Mouse (Mus musculus) v-Abl transformed pro-B cells (cell line): ENCODE data around the gene Mrps26.
"Not testable (repeated sequence)": the region's sequence is repeated elsewhere in the genome, so short reads cannot be mapped to it uniquely, and the experiment has no call there.

Experiments
- in situ Hi-C, 2 experiments: fragments of 400-800 bp; cut with MboI; formaldehyde crosslinking; loops; one replicate each; pipeline ENCODE4 v1.15.1; 2025; ENCODE audit not compliant: unreplicated experiment in 2 of 2

Mrps26 gene

DNA sequence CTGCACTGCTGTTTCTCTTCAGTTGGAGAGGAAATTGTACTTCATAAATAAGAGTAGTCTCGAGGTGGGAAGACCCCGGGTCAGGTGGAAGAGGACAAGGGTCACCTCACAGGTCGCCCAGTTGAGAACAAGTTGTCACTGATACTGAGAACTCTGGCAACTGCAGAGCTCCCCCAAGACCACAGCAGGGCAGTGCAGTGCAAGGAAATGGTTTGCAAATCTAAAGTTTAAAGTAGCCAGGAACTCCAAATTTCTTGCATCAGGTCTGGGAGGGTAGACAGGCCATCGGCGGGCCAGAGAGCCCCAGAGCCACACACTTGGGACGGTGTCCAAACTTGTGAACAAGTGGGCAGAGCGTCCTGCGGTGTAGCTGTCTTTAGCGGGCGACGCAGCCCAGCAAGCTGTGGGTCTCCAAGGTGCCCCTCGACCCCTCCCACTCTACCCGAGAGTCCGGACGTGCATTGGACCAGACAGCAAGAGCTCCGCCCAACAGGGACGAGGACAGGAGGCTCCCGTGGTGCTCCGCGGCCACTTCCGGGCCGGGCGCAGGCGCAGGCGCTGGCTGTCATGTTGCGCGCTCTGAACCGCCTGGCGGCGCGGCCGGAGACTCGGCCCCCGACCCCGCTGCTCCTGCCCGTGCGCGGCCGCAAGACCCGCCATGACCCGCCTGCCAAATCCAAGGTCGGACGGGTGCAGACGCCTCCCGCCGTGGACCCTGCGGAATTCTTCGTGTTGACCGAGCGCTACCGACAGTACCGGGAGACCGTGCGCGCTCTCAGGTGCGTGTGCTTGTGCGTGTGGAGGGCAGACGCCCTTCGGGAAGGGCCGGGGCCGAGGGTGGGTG lies at the start of gene Mrps26:
Gene Mrps26, plus strand, starts transcription at position 531 of the 844 bp plus-strand sequence.
- in situ Hi-C loops: loop anchor here in 1 of 2 experiments (5.0 kb wide), 1 partner anchor 116 kb away; no protein-coding TSS in a partner anchor

GRCm38 (mm10) chr2:130513907-130514306 lies 49.6 kb upstream of the Mrps26 start:
- in situ Hi-C loops: no loop called here

DNA sequence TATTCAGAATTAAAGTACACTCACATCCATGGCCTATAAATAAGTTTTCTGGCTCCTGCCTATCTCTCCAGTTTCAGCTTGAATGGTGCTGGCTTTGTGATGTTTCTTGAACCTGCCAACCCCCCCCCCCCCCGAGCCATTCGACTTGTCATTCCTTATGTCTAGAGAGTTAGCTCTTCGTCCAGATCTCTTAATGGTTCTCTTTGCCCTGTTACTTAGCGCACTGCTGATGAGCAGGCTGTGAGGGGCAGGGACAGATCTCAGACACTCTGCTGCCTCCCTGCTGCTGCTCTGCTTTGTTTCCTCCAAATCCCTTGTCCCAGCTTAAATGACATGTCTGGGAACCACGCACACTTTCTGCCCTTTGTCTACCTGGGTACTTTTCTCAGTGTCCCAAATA lies 47.8 kb upstream of the Mrps26 start:
- in situ Hi-C loops: no loop called here

- in situ Hi-C loops: no loop called here
Observed at GRCm38 (mm10) chr2:130521927-130522326, 41.6 kb upstream of the Mrps26 start.

DNA sequence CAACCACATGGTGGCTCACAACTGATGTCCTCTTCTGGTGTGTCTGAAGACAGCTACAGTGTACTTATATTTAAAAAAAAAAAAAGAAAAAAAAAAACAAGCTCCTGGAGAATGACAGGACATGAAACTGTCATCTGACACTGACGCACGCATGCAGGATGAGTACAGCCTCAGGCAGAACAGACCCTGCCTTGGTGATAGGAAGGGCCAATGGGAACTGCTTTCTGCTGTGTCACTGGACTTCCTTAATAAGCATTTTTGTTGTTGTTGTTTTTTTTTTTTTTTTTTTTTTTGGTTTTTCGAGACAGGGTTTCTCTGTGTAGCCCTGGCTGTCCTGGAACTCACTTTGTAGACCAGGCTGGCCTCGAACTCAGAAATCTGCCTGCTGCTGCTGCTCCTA lies 38.1 kb upstream of the Mrps26 start:
- in situ Hi-C loops: not testable (repeated sequence)

GRCm38 (mm10) chr2:130528457-130528856 lies 35.1 kb upstream of the Mrps26 start:
- in situ Hi-C loops: no loop called here

DNA sequence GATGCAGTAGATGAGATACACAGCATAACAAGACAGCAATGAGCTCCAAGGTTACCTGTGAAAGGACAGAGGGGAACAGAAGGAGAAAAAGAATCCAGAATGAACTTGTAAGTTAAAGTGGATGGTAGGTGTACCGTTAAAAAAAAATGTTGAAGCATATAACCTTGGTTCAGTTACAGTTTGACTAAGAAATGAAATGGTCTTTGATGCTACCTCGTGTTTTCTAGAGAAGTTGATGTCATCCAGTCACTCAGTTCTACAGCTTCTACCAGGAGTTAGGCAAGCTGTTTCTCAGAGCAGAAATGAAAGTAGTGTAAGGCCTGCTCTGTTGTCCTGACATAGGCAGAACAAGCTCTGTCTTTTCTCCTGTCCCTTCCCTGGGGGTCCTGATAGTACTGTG lies 34.3 kb upstream of the Mrps26 start:
- in situ Hi-C loops: no loop called here

DNA sequence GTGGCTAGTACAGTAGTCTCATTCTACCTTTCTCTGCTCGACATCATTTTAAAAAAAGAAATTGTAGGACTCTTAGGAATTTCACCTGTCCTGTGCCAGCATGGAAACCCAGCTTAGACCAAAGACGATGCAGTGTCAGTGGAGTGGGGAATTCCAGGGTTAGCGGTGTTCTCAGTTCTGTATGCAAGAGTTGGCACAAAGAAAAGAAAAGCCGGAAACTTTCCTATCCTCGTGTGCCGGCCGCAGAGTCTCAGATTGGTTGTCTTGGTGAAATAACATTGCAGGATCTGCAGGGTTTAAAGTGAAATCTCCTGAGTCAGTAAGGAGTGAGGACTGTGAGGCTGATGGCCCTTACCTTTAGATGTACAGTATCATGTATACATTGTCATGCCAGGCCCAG lies 33.6 kb upstream of the Mrps26 start:
- in situ Hi-C loops: no loop called here

- in situ Hi-C loops: no loop called here
Observed at GRCm38 (mm10) chr2:130532201-130532600, 31.3 kb upstream of the Mrps26 start.

- in situ Hi-C loops: no loop called here
Observed at GRCm38 (mm10) chr2:130535017-130535416, 28.5 kb upstream of the Mrps26 start.

DNA sequence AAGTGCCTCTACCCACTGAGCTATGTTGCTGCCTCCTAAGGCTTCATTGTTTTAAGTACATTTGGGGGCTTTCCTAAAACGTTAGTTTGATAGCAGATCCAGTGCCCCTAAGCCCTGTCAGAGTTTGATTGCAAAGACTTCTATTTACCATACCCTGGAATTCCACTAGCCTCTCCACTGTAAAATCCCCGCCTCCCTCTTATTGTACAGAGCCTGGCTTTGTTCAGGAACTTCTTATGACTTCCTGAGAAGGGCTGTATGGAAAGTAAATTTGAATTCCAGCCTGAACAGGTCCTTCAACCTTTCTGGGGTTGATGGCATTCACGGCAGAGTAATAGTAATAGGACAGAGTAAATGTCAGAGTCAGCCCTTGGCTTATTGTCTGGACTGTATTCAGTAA lies 26.7 kb upstream of the Mrps26 start:
- in situ Hi-C loops: no loop called here

DNA sequence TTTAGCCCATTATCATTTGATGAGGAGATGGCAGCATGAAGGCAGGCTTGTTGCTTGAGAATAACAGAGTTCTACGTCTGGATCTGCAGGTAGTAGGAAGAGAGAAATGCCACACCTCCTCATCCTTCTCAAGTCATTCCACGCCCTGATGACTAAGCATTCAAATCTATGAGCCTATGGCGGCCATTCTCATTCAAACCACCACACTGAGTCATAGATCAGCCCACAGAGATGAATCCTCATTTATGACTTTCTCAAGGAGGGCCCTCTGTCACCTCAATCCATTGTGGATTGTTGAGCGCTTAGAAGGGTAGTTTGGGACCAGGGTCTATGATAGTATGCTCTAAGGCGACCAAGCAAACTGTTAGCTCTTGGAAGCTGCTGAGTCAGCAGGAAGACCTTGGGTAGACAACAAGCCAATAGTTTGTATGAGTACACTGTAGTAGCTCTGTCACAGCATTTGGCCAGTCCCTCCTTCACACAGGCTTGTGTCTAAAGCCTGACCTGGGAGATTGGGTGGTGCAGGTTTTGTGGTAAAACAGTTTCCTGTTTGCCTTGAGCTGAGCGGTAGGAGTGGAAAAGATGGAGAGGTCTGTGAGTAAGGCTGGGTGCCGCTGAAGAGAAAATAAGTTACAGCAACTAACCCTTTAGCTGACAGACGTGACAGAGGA lies 24.5 kb upstream of the Mrps26 start:
- in situ Hi-C loops: no loop called here

DNA sequence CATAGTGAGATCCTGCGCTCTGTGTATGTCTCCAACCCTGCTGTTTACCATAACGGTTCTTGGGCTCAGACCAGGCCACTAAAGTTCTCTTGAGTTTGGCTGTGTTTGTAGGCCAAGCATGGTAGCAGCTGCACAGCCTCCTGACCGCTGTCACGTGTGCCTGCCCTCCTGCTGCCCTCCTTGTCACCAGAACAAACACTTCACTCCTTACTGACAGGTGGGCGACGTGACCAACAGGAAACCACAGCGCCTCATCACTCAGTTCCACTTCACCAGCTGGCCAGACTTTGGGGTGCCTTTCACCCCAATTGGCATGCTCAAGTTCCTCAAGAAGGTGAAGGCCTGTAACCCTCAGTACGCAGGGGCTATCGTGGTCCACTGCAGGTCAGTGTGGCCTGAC lies 23.3 kb upstream of the Mrps26 start:
- in situ Hi-C loops: no loop called here

DNA sequence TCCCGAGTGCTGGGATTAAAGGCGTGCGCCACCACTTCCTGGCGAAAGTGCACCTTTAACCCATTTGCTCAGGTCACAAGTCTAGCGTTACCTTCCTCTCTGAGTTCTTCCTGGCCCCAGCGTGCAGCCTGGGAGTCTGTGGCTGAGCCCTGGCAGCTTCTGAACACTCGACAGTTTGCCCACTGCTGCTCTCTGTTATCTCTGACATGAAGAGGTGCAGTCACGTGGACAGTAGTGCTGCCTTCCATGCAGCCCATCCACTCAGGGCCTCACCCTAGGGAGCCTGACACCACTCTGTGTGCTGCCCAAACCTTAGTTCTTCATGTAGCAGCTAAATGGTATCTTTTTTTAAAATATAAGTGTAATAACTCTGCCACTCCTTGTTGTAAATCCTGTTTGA lies 16.6 kb upstream of the Mrps26 start:
- in situ Hi-C loops: no loop called here

- in situ Hi-C loops: loop anchor here in 1 of 2 experiments (5.0 kb wide), 1 partner anchor 108 kb away; no protein-coding TSS in a partner anchor
Observed at GRCm38 (mm10) chr2:130554841-130555240, 8.7 kb upstream of the Mrps26 start.

GRCm38 (mm10) chr2:130556292-130556691 lies 7.2 kb upstream of the Mrps26 start:
- in situ Hi-C loops: loop anchor here in 1 of 2 experiments (5.0 kb wide), 1 partner anchor 109 kb away; no protein-coding TSS in a partner anchor

- in situ Hi-C loops: loop anchor here in 1 of 2 experiments (5.0 kb wide), 1 partner anchor 110 kb away; no protein-coding TSS in a partner anchor
Observed at GRCm38 (mm10) chr2:130557462-130557861, 6.1 kb upstream of the Mrps26 start.

DNA sequence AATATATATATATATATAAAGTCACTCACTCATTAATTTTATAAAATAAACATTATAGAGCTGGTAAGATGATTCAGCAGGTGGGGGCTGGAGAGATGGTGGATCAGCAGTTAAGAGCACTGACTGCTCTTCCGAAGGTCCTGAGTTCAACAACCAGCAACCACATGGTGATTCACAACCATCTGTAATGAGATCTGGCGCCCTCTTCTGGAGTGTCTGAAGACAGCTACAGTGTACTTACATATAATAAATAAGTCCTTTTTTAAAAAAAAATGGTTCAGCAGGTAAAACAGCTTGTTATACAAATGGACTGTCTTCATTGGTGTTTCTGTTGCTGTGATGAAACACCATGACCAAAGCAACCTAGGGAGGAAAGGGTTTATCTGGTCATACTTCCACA lies 5.5 kb upstream of the Mrps26 start:
- in situ Hi-C loops: loop anchor here in 1 of 2 experiments (5.0 kb wide), 1 partner anchor 111 kb away; no protein-coding TSS in a partner anchor

DNA sequence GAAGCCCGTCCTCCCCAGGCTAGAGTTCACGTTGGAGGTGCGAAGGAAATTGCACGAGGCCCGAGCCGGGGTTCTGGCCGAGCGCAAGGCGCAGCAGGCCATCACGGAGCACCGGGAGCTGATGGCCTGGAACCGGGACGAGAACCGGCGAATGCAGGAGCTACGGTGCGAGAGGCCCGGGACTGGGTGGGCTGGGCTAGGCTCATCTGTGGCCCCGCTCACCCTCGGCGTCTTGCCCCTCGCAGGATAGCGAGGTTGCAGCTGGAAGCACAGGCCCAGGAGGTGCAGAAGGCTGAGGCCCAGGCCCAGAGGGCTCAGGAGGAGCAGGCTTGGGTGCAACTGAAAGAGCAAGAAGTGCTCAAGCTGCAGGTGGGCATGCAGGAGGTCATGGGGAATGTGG lies 521 bp downstream of the Mrps26 start:
- in situ Hi-C loops: loop anchor here in 1 of 2 experiments (5.0 kb wide), 1 partner anchor 117 kb away; no protein-coding TSS in a partner anchor

- in situ Hi-C loops: loop anchor here (5.0 kb wide), 2 partner anchors 118 to 278 kb away; no protein-coding TSS in a partner anchor
Observed at GRCm38 (mm10) chr2:130564983-130565382, 1.4 kb downstream of the Mrps26 start.

DNA sequence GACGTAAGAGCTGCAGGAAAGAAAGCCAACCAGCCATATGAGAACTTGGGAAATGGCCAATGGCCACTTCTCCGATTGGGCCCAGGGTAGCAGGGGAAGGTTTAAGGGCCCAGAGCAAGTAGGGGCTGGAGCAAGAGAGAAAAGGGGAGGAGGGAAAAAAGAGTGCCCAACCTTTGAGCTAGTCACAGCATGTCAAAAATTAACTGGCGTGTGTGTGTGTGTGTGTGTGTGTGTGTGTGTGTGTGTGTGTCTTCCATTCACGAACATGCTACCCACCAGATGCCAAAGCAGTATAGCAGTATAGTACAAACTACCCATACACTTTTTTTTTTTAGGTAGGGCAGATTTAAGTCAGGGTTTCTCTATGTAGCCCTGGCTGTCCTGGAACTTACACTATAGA lies 5.4 kb downstream of the Mrps26 start:
- in situ Hi-C loops: loop anchor here in 1 of 2 experiments (5.0 kb wide), 1 partner anchor 282 kb away; no protein-coding TSS in a partner anchor
